Mouse (Mus musculus): ENCODE measurements around the gene Ewsr1. TPM values are rescaled to one million over a fixed set of nuclear protein-coding genes. Genes with fewer than 3 reads are reported as not detected.

Ewsr1 gene
- polyA plus RNA-seq, 1 experiment from 2014 or later = 670 TPM

GRCm38 (mm10) chr11:5062326-5062725 lies 36.7 kb downstream of the Ewsr1 start:
- H3K4me1 ChIP-seq (replicated peaks) = peaks cover 57% of the 10 kb centered on the region
- H3K36me3 ChIP-seq = peaks cover 7% of the 10 kb centered on the region
- peaks cover 75% of the 10 kb centered on the region for H3K27me3 ChIP-seq
- peak overlapping the region; percentile 72 for H3K4me3 ChIP-seq
- no peak overlapping the region for H3K27ac ChIP-seq
- H3K4me2 ChIP-seq = peak overlapping the region; percentile 63
- ATAC-seq (ENCODE audit: low FRiP score) = no peak
- H3K9me3 ChIP-seq = no peaks in the 10 kb centered on the region
- WGBS = 17% methylated on average over 13 of the region's 13 CpGs
- H3K9ac ChIP-seq = peak overlapping the region; percentile 58; the same call in 1 of the 2 replicates

DNA sequence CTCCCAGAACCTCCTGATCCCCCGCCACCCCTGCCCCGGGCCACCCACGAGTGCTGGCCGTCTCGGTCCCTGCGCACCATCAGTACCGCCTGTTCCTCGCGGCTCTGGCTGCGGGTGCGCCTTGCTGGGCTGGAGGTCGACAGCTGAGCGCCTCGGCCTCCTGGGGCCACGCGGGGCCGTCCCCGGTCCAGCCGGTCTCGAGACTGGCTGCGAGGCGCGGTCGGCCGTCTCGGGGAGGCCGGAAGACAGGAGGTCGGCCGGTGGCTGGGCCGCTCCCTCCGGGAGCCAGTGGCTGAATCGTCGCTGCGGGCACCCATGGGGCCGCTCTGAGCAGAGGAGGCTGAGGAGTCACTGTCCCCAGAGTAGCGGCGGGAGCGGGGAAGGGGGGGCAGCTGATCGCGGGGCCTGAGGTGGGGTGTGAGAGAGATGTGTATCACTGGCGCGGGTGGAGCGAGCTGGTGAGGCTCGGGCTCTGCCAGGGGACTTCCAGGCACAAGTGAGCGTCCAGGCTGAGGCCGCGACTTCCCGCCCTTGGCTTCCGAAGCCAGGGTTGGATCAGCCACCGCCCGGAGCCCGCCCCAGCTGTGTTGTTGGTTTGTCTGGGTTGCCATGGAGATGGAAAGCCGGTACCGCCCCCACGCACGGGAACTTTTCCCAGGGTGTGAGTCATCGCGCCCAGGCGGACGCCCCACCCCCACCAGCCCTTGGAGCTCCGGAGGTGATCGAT lies 37.5 kb downstream of the Ewsr1 start:
- H3K27me3 ChIP-seq = peaks cover 82% of the 10 kb centered on the region
- H3K4me3 ChIP-seq = peak overlapping the region; percentile 72
- no peak for ATAC-seq (ENCODE audit: low FRiP score)
- H3K9me3 ChIP-seq = no peaks in the 10 kb centered on the region
- H3K9ac ChIP-seq = peak overlapping the region; percentile 58
- H3K4me1 ChIP-seq (replicated peaks) = peaks cover 64% of the 10 kb centered on the region
- peak overlapping the region; percentile 63 for H3K4me2 ChIP-seq
- WGBS = 1% methylated on average over 62 of the region's 62 CpGs
- H3K36me3 ChIP-seq = peaks cover 7% of the 10 kb centered on the region
- H3K27ac ChIP-seq = no peak overlapping the region

DNA sequence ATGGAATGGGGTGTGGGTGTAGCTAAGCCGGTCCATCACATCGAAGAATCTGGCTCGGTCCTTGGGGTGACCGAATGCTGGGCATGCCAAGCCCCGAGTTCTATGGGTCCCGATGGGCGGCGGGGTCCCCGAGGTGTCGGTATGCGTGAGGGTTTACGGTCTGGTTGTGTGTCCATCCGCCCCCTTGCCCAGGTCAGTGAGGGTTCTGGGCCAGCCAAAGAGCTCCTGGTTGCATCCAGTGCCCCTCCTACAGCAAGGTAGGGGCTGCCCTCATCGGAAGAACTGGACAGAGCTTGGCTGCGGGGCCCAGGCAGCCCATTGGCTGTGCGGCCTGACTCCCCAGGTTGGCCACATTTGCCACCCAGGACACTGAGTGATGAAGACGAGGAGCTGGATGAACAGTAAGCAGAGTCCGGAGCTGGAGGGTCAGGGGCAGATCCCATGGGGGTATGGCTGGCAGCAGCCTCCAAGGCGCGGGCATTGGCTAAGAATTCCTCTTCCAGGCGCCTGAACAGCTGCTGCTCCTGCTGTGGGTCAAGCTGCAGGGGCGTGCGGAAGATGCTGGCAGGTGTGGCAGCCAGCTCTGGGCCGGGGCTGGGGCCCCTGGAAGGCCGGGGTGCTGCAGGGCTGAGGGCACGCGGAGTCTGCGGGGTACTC lies 38.2 kb downstream of the Ewsr1 start:
- no peaks in the 10 kb centered on the region for H3K9me3 ChIP-seq
- peak overlapping the region; percentile 72 for H3K4me3 ChIP-seq
- peak overlapping the region; percentile 58 for H3K9ac ChIP-seq
- WGBS = 47% methylated on average over 28 of the region's 28 CpGs
- H3K27ac ChIP-seq = no peak overlapping the region
- peaks cover 7% of the 10 kb centered on the region for H3K36me3 ChIP-seq
- H3K4me2 ChIP-seq = peak overlapping the region; percentile 63
- H3K4me1 ChIP-seq (replicated peaks) = peaks cover 70% of the 10 kb centered on the region
- peaks cover 89% of the 10 kb centered on the region for H3K27me3 ChIP-seq
- ATAC-seq (ENCODE audit: low FRiP score) = no peak

- WGBS = 10% methylated on average over 27 of the region's 27 CpGs
- Histone ChIP-seq H3K4me1 (replicated peaks) (peaks cover 71% of the 10 kb centered on the region), H3K9ac (no peak overlapping the region), H3K27ac (no peak overlapping the region), H3K9me3 (no peaks in the 10 kb centered on the region), H3K27me3 (peaks cover 99% of the 10 kb centered on the region), H3K4me3 (0 out of 2 replicates have a peak overlapping the region, but pooled peaks have one; percentile 8), H3K4me2 (no peak overlapping the region), H3K36me3 (peaks cover 7% of the 10 kb centered on the region)
- ATAC-seq (ENCODE audit: low FRiP score) = no peak
Observed at GRCm38 (mm10) chr11:5059704-5060156, 39.3 kb downstream of the Ewsr1 start.

DNA sequence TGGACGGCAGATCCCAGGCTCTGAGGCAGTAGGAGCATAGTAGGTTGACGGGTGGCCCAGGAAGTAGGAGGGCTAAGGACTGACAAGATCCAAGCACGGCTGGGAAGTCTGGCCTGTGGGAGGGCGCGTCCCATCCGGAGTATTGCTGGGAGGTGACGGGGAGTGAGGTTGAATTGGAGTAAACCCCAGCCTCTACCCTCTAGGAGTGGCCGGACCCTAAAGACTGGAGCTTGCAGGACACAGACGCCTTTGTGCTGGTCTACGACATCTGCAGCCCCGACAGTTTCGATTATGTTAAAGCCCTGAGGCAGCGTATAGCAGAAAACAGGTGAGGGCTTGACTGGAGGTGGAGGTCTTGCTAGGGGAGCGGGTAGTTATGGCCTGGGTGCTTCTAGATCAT lies 39.8 kb downstream of the Ewsr1 start:
- Histone ChIP-seq H3K9me3 (no peaks in the 10 kb centered on the region), H3K4me2 (no peak overlapping the region), H3K4me1 (replicated peaks) (peaks cover 66% of the 10 kb centered on the region), H3K36me3 (peaks cover 7% of the 10 kb centered on the region), H3K27me3 (peaks cover 95% of the 10 kb centered on the region), H3K4me3 (no peak overlapping the region), H3K9ac (no peak overlapping the region), H3K27ac (no peak overlapping the region)
- WGBS = 29% methylated on average over 14 of the region's 14 CpGs
- no peak for ATAC-seq (ENCODE audit: low FRiP score)

DNA sequence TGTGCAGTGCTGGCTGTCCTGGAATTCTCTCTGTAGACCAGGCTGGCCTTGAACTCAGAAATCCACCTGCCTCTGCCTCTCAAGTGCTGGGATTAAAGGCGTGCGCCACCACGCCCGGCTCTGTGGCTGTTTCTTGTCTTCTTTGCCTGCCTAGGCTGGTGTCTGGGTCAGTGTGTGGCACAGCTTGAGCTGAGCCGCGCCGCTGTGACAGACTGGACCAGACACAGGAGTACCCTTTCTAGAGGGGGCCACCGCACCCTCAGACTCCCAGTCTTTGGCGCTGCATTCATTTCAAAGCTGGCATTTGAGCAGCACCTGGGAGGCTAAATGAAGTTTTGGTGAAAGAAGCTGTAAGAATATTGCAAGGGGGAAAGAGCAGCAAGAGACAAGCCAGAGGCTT lies 40.3 kb downstream of the Ewsr1 start:
- no peak overlapping the region for H3K4me3 ChIP-seq
- H3K9me3 ChIP-seq = no peaks in the 10 kb centered on the region
- no peak overlapping the region for H3K27ac ChIP-seq
- H3K4me1 ChIP-seq (replicated peaks) = peaks cover 62% of the 10 kb centered on the region
- no peak overlapping the region for H3K9ac ChIP-seq
- peaks cover 90% of the 10 kb centered on the region for H3K27me3 ChIP-seq
- WGBS = 32% methylated on average over 9 of the region's 9 CpGs
- H3K36me3 ChIP-seq = peaks cover 7% of the 10 kb centered on the region
- ATAC-seq (ENCODE audit: low FRiP score) = no peak
- no peak overlapping the region for H3K4me2 ChIP-seq

- peak within 1 kb of the TSS; percentile 74 for H3K9ac ChIP-seq
- H3K4me3 ChIP-seq = peak within 1 kb of the TSS; percentile 49
- H3K27me3 ChIP-seq = peaks cover 83% of the 10 kb centered on the region
- no peaks in the 10 kb centered on the region for H3K9me3 ChIP-seq
- peaks cover 7% of the 10 kb centered on the region for H3K36me3 ChIP-seq
- WGBS = 2% methylated on average over 75 of the region's 77 CpGs
- peak within 1 kb of the TSS; percentile 79 for H3K4me2 ChIP-seq
- ATAC-seq (ENCODE audit: low FRiP score) = peak; percentile 6; the same call in 1 of the 2 replicates
- H3K4me1 ChIP-seq (replicated peaks) = peaks cover 55% of the 10 kb centered on the region
- H3K27ac ChIP-seq = no peak within 1 kb of the TSS
Observed at GRCm38 (mm10) chr11:5057856-5058641, 41.0 kb downstream of the Ewsr1 start, which contains the start of gene Rasl10a. TSS of gene Rasl10a (plus strand) at chr11:5058128.

GRCm38 (mm10) chr11:5057541-5057855 lies 41.6 kb downstream of the Ewsr1 start:
- no peak overlapping the region for H3K27ac ChIP-seq
- peaks cover 77% of the 10 kb centered on the region for H3K27me3 ChIP-seq
- H3K4me2 ChIP-seq = peak overlapping the region; percentile 79
- H3K9me3 ChIP-seq = no peaks in the 10 kb centered on the region
- peaks cover 7% of the 10 kb centered on the region for H3K36me3 ChIP-seq
- H3K9ac ChIP-seq = peak overlapping the region; percentile 74
- peaks cover 49% of the 10 kb centered on the region for H3K4me1 ChIP-seq (replicated peaks)
- WGBS = 11% methylated on average over 8 of the region's 8 CpGs
- no peak for ATAC-seq (ENCODE audit: low FRiP score)
- H3K4me3 ChIP-seq = peak overlapping the region; percentile 49

GRCm38 (mm10) chr11:5057064-5057463 lies 42.0 kb downstream of the Ewsr1 start:
- H3K27ac ChIP-seq = no peak overlapping the region
- peaks cover 45% of the 10 kb centered on the region for H3K4me1 ChIP-seq (replicated peaks)
- H3K36me3 ChIP-seq = peaks cover 7% of the 10 kb centered on the region
- no peak overlapping the region for H3K4me3 ChIP-seq
- WGBS = 56% methylated on average over 8 of the region's 8 CpGs
- H3K27me3 ChIP-seq = peaks cover 73% of the 10 kb centered on the region
- H3K9me3 ChIP-seq = no peaks in the 10 kb centered on the region
- no peak overlapping the region for H3K9ac ChIP-seq
- no peak overlapping the region; the same call in 1 of the 2 replicates for H3K4me2 ChIP-seq
- no peak for ATAC-seq (ENCODE audit: low FRiP score)

DNA sequence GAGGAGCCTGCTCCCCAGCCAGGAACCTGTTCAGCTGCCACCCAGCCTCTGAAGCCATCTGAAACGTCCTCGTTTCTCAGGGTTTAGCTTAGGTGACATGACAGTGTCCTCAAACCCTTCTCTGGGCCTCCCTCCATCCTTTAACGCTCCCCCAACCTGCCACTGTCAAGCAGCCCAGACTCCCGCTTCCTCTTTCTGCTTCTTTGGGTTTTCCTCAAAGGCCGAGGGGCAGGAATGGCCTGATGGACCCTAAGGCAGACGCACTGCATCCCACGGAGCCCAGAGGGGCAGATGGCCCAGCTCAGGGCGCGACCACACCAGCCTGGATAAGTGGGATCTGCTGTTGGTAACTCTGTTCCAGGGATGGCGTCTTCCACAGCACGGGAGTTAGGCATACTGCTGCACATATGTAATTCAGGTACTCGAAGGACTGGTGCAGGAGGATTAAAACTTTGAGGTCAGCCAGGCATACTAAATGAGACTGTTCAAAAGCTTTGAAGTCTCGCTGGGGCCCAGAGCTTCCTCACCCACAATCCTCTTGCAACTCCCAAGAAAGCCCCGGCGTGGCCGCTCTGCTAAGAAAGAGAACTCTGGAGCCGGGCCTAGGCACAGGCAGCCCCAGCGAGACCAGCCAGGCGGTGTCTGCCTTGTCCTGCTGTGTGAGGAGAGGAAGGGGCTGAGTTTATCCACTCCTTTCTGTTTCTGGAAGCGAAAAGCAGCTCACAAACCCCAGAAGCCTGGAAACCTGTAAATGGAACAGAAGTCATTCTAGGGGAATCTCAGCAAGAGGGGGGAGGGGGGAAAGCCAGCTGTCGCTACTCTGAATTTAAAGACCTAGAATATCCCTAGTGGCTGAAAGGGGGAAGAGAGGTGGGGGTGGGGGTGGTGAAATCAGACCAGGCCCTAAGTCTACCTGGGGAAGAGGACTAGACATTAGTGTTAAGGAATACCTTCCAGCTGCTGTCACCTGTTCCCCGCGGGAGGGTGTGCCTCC lies 42.8 kb downstream of the Ewsr1 start:
- no peaks in the 10 kb centered on the region for H3K9me3 ChIP-seq
- H3K4me3 ChIP-seq = no peak overlapping the region
- H3K27ac ChIP-seq = no peak overlapping the region
- H3K9ac ChIP-seq = no peak overlapping the region
- peaks cover 7% of the 10 kb centered on the region for H3K36me3 ChIP-seq
- no peak for ATAC-seq (ENCODE audit: low FRiP score)
- peaks cover 65% of the 10 kb centered on the region for H3K27me3 ChIP-seq
- H3K4me1 ChIP-seq (replicated peaks) = peaks cover 37% of the 10 kb centered on the region
- H3K4me2 ChIP-seq = no peak overlapping the region
- WGBS = 31% methylated on average over 23 of the region's 23 CpGs

GRCm38 (mm10) chr11:5054874-5055273 lies 44.2 kb downstream of the Ewsr1 start:
- WGBS = 65% methylated on average over 6 of the region's 6 CpGs

More at GRCm38 (mm10) chr11:5054874-5055273, 44.2 kb downstream of the Ewsr1 start:
- Histone ChIP-seq H3K9ac (no peak overlapping the region), H3K27me3 (peaks cover 55% of the 10 kb centered on the region), H3K27ac (no peak overlapping the region), H3K9me3 (no peaks in the 10 kb centered on the region), H3K36me3 (no peaks in the 10 kb centered on the region), H3K4me3 (no peak overlapping the region), H3K4me1 (replicated peaks) (peaks cover 31% of the 10 kb centered on the region), H3K4me2 (no peak overlapping the region)
- ATAC-seq (ENCODE audit: low FRiP score) = no peak

Data from hindbrain, embryonic 13.5 days (tissue).